Mouse (Mus musculus) CD4-positive, CD25-positive, alpha-beta regulatory T cell, adult 4 months (primary cell): ENCODE data around the gene Nr2c1. TPM values are rescaled to one million over a fixed set of nuclear protein-coding genes. Genes with fewer than 3 reads are reported as not detected.

ENCODE experiments used
- ATAC-seq: one replicate; pipeline ENCODE4 v1.8.0; 2017
- polyA plus RNA-seq, 2 experiments: library from polyadenylated mRNA; unstranded; fragments of 100-300 nt; shearing (Covaris generic); gene quantifications; one replicate each; pipeline ENCODE4 v1.2.1; 2017

Gene Nr2c1
- 1 to 10 TPM; 4.6 to 6.4 TPM for polyA plus RNA-seq

- ATAC-seq = peak; percentile 76
Observed at GRCm38 (mm10) chr10:94147756-94148531, at the start of gene Nr2c1. Gene Nr2c1 (plus strand): TSS chr10:94148023.

- ATAC-seq = no peak
Observed at GRCm38 (mm10) chr10:94098100-94098499, 49.7 kb upstream of the Nr2c1 start.

GRCm38 (mm10) chr10:94105498-94105897 lies 42.3 kb upstream of the Nr2c1 start:
- no peak for ATAC-seq

- no peak for ATAC-seq
Observed at GRCm38 (mm10) chr10:94107168-94107567, 40.7 kb upstream of the Nr2c1 start.

GRCm38 (mm10) chr10:94107607-94108006 lies 40.2 kb upstream of the Nr2c1 start:
- no peak for ATAC-seq

GRCm38 (mm10) chr10:94108791-94109190 lies 39.0 kb upstream of the Nr2c1 start:
- ATAC-seq = no peak

- no peak for ATAC-seq
Observed at GRCm38 (mm10) chr10:94110834-94111754, 36.7 kb upstream of the Nr2c1 start.

- no peak for ATAC-seq
Observed at GRCm38 (mm10) chr10:94112207-94112606, 35.6 kb upstream of the Nr2c1 start.

- peak; percentile 99 for ATAC-seq
Observed at GRCm38 (mm10) chr10:94115893-94116599, 31.8 kb upstream of the Nr2c1 start.

- ATAC-seq = no peak
Observed at GRCm38 (mm10) chr10:94116781-94117340, 31.0 kb upstream of the Nr2c1 start.

GRCm38 (mm10) chr10:94117916-94118315 lies 29.9 kb upstream of the Nr2c1 start:
- no peak for ATAC-seq

- no peak for ATAC-seq
Observed at GRCm38 (mm10) chr10:94118993-94119392, 28.8 kb upstream of the Nr2c1 start.

GRCm38 (mm10) chr10:94120676-94121075 lies 27.1 kb upstream of the Nr2c1 start:
- no peak for ATAC-seq

- ATAC-seq = no peak
Observed at GRCm38 (mm10) chr10:94122595-94122994, 25.2 kb upstream of the Nr2c1 start.

GRCm38 (mm10) chr10:94123581-94123980 lies 24.2 kb upstream of the Nr2c1 start:
- ATAC-seq = no peak

- no peak for ATAC-seq
Observed at GRCm38 (mm10) chr10:94124376-94124775, 23.4 kb upstream of the Nr2c1 start.

GRCm38 (mm10) chr10:94129680-94130119 lies 18.1 kb upstream of the Nr2c1 start:
- no peak for ATAC-seq

- ATAC-seq = no peak
Observed at GRCm38 (mm10) chr10:94133081-94133480, 14.7 kb upstream of the Nr2c1 start.

GRCm38 (mm10) chr10:94133674-94134073 lies 14.1 kb upstream of the Nr2c1 start:
- ATAC-seq = no peak

GRCm38 (mm10) chr10:94134535-94135390 lies 13.1 kb upstream of the Nr2c1 start:
- no peak for ATAC-seq

GRCm38 (mm10) chr10:94138890-94139482 lies 8.8 kb upstream of the Nr2c1 start:
- no peak for ATAC-seq
